Mouse (Mus musculus) gastrocnemius, postnatal 36 days (tissue): ENCODE data around the gene Gtf3a. TPM values are rescaled to one million over a fixed set of nuclear protein-coding genes. Genes with fewer than 3 reads are reported as not detected.
A peak's percentile ranks its signal among the peaks of the same experiment; 100 is the strongest.

Experiments used
- DNase-seq, 2 experiments: peaks; one replicate each; pipeline ENCODE4 v3.0.0; 2022
- intact Hi-C: fragments of 180-260 bp; cut with DNase I; formaldehyde crosslinking; loops from one replicate; pipeline ENCODE4 v1.15.1; 2025
- total RNA-seq, 2 experiments: library from RNA; stranded (reverse); gene quantifications; 2 replicates each; pipeline ENCODE4 v1.2.3; 2021

Gtf3a gene
- total RNA-seq, 2 experiments from 2014 or later = 24.6 to 26.5 TPM

DNA sequence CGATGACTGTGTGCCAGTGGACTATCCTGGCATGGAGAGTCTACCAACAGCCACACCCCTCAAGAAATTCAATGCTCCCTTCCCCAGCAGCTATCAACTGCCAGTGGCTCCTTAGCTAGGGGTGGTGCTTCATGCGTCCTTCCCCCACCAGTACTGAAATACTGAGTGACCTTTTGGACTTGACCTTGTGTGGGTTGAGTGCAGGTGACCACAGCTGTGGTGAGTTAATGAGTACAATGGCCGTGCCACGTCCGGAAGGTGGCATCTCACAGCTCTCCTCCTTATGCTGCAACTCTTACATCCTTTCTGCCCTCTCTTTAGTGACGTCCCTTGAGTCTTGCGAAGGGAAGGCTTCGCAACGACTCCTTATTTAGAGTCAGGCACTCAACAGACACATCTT is 24.9 kb downstream of the Gtf3a start:
- no peak for DNase-seq
- intact Hi-C loops = no loop called here

DNA sequence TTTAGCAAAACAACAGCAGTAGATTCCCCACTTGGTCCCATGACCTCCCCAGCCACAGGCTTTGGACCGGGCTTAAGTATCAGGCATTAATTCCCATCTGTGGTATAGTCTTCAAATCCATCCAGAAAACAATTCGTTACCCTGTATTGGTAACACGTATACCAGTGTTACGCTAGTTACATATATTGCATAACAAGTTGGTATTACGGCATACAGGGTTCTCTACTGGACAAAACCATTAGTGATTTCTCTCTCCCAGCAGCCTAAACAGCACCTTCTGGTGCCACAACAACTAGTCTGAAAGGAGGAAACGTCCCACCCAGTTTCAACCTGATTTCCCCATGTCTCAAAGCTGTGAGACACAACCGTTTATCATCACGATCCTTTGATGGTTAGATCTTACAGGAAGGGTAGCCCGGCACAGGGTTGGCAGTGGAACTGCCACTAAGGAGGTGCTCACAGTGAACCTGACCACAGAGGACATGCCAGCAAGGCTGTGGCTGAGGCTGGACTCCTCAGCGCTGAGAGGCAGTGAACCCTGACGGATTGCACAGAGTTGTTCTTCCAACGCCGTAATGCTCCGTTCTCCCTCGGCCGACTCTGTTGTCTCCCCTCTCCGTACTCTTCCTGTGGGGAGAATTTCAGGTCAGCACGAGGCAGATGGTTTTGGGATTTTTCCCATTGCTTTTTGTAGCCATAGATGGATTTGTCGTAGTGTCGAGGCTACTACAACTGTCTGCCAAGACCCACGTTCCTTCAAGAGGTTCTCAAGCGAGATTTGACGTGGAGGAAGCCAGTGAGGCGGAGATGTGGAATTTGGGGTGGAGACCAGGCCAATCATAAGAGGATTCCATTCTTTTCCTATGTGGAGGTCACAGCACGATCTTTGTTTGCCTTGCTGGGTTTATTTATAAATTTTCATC is 25.7 kb downstream of the Gtf3a start:
- intact Hi-C loops = no loop called here
- DNase-seq = no peak

DNA sequence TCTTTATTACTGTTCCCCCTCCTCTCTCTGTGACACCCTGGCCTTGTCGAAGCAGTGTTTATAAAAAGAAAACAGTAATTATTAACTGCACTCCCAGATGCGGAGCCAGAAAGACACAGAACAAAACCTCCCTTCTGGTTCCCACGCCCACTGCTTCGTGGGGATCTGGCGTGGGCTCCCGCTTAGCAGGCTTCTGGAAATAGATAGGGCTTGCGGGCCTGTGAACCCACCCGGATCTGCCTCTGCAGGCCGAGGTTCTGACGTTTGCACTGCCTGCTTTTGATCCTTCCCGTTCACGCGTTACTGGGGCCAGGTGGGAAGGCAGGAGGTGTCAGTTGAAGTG is 26.3 kb downstream of the Gtf3a start:
- DNase-seq = no peak
- intact Hi-C loops = no loop called here

GRCm38 (mm10) chr5:146981376-146981775 is 32.9 kb downstream of the Gtf3a start:
- intact Hi-C loops = loop anchor here (5.0 kb wide), 2 partner anchors 91 to 336 kb away; no protein-coding TSS in a partner anchor
- DNase-seq = no peak

GRCm38 (mm10) chr5:146983216-146983615 is 34.8 kb downstream of the Gtf3a start:
- intact Hi-C loops = loop anchor here (5.0 kb wide), 2 partner anchors 89 to 334 kb away; no protein-coding TSS in a partner anchor
- peak; percentile 30 to 33 for DNase-seq

GRCm38 (mm10) chr5:146985725-146986433 is 37.4 kb downstream of the Gtf3a start:
- intact Hi-C loops = loop anchor here (5.0 kb wide), 1 partner anchor 44 kb away; no protein-coding TSS in a partner anchor
- no peak for DNase-seq

DNA sequence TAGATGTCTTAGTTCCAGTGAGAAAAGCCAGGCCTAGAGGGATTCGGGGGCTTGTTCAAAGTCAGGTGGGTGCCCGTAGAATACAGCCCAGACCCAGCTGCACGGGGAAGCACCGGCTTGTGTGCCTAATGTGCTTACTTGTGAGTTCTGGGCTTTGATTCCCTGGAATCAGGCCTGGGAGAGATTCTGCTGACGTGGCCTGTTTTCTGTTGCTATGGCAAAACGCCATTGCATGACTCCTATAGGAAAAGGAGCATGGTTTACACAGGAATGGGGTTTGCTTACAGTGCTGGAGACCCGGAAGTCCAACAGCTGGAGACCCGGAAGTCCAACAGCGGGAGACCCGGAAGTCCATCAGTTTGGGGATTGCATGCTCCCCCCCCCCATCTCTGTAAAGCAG is 39.1 kb downstream of the Gtf3a start:
- intact Hi-C loops = loop anchor here (5.0 kb wide), 1 partner anchor 45 kb away; no protein-coding TSS in a partner anchor

DNA sequence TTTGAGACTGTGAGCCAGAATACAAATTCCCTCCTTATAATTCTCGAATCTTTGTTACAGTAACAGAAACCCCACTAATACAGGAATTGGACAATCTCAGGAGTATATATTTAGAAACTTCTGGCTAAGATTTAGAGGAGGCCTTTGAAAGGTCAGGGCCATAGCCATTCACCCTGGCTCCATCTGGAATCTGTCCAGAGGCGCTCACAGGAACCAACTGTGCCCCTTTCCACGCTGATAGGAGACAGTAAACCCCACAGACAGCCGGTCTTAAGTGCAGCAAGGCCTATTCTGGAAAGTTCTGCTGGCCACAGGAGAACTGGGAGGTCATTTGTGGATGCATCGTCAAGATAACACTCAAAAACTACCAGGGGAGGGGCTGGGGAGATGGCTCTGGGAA is 40.6 kb downstream of the Gtf3a start:
- intact Hi-C loops = loop anchor here (5.0 kb wide), 1 partner anchor 47 kb away; no protein-coding TSS in a partner anchor

More for the DNA sequence above, 39.1 kb downstream of the Gtf3a start:
- DNase-seq = no peak

DNA sequence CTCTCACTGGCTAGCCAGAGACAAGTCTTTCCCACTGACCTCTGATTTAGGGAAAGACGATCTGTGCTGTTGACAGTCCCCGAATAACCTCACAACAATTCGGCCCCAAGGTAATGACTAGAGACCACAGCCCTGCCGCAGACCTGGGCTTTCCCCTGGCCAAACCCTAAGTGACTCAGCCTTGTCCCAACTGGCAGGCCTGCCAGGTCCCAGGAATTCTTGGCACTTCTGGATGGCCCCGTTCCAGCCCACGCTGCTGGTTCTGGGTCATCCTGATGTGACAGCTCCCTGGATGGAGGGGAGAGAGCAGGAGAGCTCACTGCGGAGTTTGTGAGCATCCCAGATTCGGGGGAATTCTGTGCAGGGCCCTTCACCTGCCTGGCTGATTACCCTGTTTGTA is 45.1 kb downstream of the Gtf3a start:
- intact Hi-C loops = no loop called here
- DNase-seq = peak; percentile 39 to 42

More for the DNA sequence above, 40.6 kb downstream of the Gtf3a start:
- no peak for DNase-seq

DNA sequence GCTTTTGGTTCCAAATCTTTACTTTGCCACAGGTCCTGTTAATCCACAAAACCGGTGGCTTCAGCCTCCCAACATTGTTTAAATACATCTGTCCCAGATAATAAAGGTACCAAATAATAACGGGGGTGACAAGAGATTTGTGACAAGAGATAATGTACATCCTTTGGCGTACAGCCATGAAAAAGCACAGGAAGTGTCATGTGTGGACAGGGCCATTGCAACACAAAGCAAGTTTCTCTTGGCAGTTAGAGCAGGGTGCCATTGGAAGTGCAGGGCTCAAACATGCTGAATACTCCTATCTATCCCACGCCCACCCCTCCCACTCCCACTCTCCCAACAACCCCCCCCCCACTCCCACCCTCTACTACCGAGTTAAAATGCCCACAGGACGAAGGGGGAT is 46.5 kb downstream of the Gtf3a start:
- intact Hi-C loops = no loop called here
- no peak for DNase-seq

- intact Hi-C loops = no loop called here
Observed at GRCm38 (mm10) chr5:146996812-146997211, 48.4 kb downstream of the Gtf3a start.

GRCm38 (mm10) chr5:146998802-146999201 is 50.3 kb downstream of the Gtf3a start:
- intact Hi-C loops = no loop called here
- no peak for DNase-seq

More at GRCm38 (mm10) chr5:146996812-146997211, 48.4 kb downstream of the Gtf3a start:
- no peak for DNase-seq

GRCm38 (mm10) chr5:147001312-147001711 is 52.9 kb downstream of the Gtf3a start:
- DNase-seq = no peak

DNA sequence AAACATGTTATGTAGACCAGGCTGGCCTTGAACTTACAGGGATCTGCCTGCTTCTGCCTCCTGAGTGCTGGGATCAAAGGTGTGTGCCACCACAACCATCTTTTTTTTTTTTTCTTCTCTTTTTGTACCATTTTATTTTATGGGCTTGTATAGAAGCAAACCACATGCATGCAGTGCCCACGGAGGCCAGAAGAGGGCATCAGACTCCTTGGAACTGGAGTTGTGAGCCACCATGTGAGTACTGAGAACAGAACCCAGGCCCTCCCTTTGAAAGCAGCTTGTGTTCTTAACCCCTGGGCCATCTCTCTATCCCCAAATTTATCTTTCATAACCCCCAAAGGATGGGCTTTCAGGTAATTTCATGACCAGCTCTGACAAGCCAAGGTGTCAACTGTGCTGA is 54.8 kb downstream of the Gtf3a start:
- intact Hi-C loops = no loop called here
- no peak for DNase-seq

More at GRCm38 (mm10) chr5:147001312-147001711, 52.9 kb downstream of the Gtf3a start:
- intact Hi-C loops = no loop called here

Other genes starting within 250 kb of the Gtf3a start
- 10 to 100 TPM; 15.9 to 16.8 TPM for gene Usp12, start 153.7 kb upstream of the Gtf3a start, total RNA-seq
- 100 to 1,000 TPM; 104 to 128 TPM for gene Rpl21, start 115.8 kb upstream of the Gtf3a start, total RNA-seq
- 1 to 10 TPM; 1.4 to 1.5 TPM for gene Rasl11a, start 103.6 kb upstream of the Gtf3a start, total RNA-seq
- 10 to 100 TPM; 17.6 to 20.6 TPM for gene Mtif3, start 15.1 kb downstream of the Gtf3a start, total RNA-seq
- 1 to 10 TPM; 2.1 to 2.4 TPM for gene Lnx2, start 127.9 kb downstream of the Gtf3a start, total RNA-seq
- gene Polr1d, start 128.4 kb downstream of the Gtf3a start, total RNA-seq = 10 to 100 TPM; 77.8 to 91.3 TPM
- gene Gsx1, start 240.0 kb downstream of the Gtf3a start, total RNA-seq = not detected